8 mouse cellular contexts compared by ENCODE assay signal in the genomic region with DNA sequence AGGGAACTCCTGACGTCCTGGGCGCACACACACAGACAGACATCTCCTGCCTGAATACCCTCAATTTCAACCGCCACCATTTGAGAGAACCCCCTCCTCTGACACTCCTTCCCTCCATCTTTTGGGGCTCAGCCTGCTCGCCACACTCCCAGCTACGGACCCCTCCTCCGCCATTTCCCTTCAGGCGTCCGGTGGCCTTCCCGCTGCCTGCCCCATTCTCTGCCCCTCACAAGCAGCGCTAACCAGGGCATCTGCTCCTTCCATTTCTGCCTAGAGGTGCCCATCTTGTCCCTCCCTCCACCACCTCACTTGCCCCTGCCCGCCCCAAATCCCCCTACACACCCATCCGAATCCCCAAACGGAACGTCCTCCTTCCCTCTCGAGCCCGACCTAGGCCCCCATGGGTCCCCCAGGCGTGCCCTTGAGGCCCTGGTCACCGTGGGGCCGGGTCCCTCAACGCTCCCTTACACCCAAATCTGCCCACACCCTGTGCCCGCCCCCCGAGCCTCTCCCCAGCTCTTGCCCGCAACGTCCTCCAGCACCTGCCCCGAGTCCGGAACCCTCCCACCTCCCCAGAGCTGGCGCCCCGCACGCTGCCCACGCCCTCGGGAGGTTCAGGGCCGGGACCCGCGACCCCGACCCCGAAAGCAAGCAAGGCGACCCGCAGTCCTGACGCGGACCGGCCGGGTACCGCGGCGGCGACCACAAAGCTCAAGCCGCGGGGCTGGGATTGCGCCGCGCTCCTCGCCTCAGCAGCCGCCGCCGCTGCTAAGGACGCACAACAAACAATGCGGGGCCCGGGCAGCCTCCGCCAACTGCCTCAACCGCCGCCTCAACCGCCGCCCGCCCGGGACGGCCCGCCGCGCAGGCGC. TPM values are rescaled to one million over a fixed set of nuclear protein-coding genes. Genes with fewer than 3 reads are reported as not detected.
DNase-seq lines count a peak whose midpoint lies in the region; ATAC-seq and TF ChIP-seq lines count a peak whose summit lies in the region.

No protein-coding gene starts in this region.

- H3K4me3 ChIP-seq in intestine, postnatal 0 days (ENCODE audit: low read depth, low read length): peak overlapping the region; percentile 81
- H3K4me3 ChIP-seq in liver, postnatal 0 days (ENCODE audit: low read depth, low read length): peak overlapping the region; percentile 92
- H3K4me3 ChIP-seq in neural tube, embryonic 12.5 days: peak overlapping the region; percentile 95

- peak; percentile 51 for ATAC-seq in intestine, postnatal 0 days
- ATAC-seq in liver, postnatal 0 days: peak; percentile 46
- ATAC-seq in neural tube, embryonic 12.5 days (ENCODE audit: low FRiP score, low read depth): peak; percentile 51

- peak overlapping the region; percentile 88 for H3K9ac ChIP-seq in intestine, postnatal 0 days (ENCODE audit: low read depth, low read length)
- peak overlapping the region; percentile 74 for H3K9ac ChIP-seq in liver, postnatal 0 days (replicated peaks)
- peak overlapping the region; percentile 92 for H3K9ac ChIP-seq in neural tube, embryonic 12.5 days

- no peaks in the 10 kb centered on the region for H3K27me3 ChIP-seq in intestine, postnatal 0 days (replicated peaks; ENCODE audit: control insufficient read depth, insufficient read depth, low read length)
- H3K27me3 ChIP-seq in liver, postnatal 0 days (ENCODE audit: insufficient read depth, low read length): no peaks in the 10 kb centered on the region
- no peaks in the 10 kb centered on the region for H3K27me3 ChIP-seq in neural tube, embryonic 12.5 days (replicated peaks)

- H3K4me1 ChIP-seq in intestine, postnatal 0 days (replicated peaks; ENCODE audit: control insufficient read depth, insufficient read depth, low read length): no peaks in the 10 kb centered on the region; the same call in 1 of the 2 replicates
- H3K4me1 ChIP-seq in liver, postnatal 0 days (ENCODE audit: insufficient read depth): peaks cover 10% of the 10 kb centered on the region
- H3K4me1 ChIP-seq in neural tube, embryonic 12.5 days: peaks cover 19% of the 10 kb centered on the region

- peak overlapping the region; percentile 97 for H3K27ac ChIP-seq in intestine, postnatal 0 days (ENCODE audit: low read depth, low read length)
- peak overlapping the region; percentile 87 for H3K27ac ChIP-seq in liver, postnatal 0 days (ENCODE audit: low read depth)
- peak overlapping the region; percentile 91 for H3K27ac ChIP-seq in neural tube, embryonic 12.5 days

- no peak for TF ChIP-seq CTCF in intestine, postnatal 0 days (IDR thresholded peaks at IDR 0.05; ENCODE audit: low read depth)
- TF ChIP-seq CTCF in liver, postnatal 0 days (IDR thresholded peaks at IDR 0.05; ENCODE audit: low read depth): no peak

- TF ChIP-seq EP300 in liver, postnatal 0 days (IDR thresholded peaks at IDR 0.05; ENCODE audit: low read depth): no peak

- under 1% methylated on average over 66 of the region's 70 CpGs for WGBS in intestine, postnatal 0 days
- WGBS in liver, postnatal 0 days (ENCODE audit: insufficient replicate concordance): under 1% methylated on average over 37 of the region's 70 CpGs
- under 1% methylated on average over 69 of the region's 70 CpGs for WGBS in neural tube, embryonic 12.5 days

- H3K36me3 ChIP-seq in intestine, postnatal 0 days (ENCODE audit: control insufficient read depth, insufficient read depth): no peaks in the 10 kb centered on the region
- H3K36me3 ChIP-seq in liver, postnatal 0 days (replicated peaks; ENCODE audit: insufficient read depth, low read length): no peaks in the 10 kb centered on the region
- no peaks in the 10 kb centered on the region for H3K36me3 ChIP-seq in neural tube, embryonic 12.5 days

- peak overlapping the region; percentile 97 for H3K4me2 ChIP-seq in intestine, postnatal 0 days (replicated peaks; ENCODE audit: low read depth)
- peak overlapping the region; percentile 97 for H3K4me2 ChIP-seq in liver, postnatal 0 days (ENCODE audit: low read depth, low read length)
- peak overlapping the region; percentile 83 for H3K4me2 ChIP-seq in neural tube, embryonic 12.5 days (replicated peaks)

- no peaks in the 10 kb centered on the region for H3K9me3 ChIP-seq in intestine, postnatal 0 days (ENCODE audit: control insufficient read depth)
- no peaks in the 10 kb centered on the region for H3K9me3 ChIP-seq in liver, postnatal 0 days (ENCODE audit: low read length)
- H3K9me3 ChIP-seq in neural tube, embryonic 12.5 days: no peaks in the 10 kb centered on the region

- peak; percentile 45 for DNase-seq in 3134 (ENCODE audit: extremely low read depth, insufficient read length, low spot score)
- DNase-seq in R1 (ENCODE audit: low read depth, low spot score): peak; percentile 69
- peak; percentile 72 for DNase-seq in embryo, embryonic 10 days (ENCODE audit: low spot score)
- peak; percentile 31 for DNase-seq in gastrocnemius, postnatal 25 days
- DNase-seq in liver, postnatal 0 days: no peak
- peak; percentile 58 to 76 for DNase-seq in thymus, postnatal 36 days

RNA-seq across cellular contexts. Expression of gene Strbp, which starts 1.1 kb away (rescaled TPM):
- total RNA-seq in gastrocnemius, postnatal 25 days (2021): 10 to 100 TPM; 14.4 to 16.9 TPM
- 20.4 and 22.5 TPM in 2 replicates for polyA plus RNA-seq in intestine, postnatal 0 days (2015; fragmentation: Nextera tagmentation; extraction: Ambion mirVana)
- polyA plus RNA-seq in liver, postnatal 0 days (2015; fragmentation: Nextera tagmentation; extraction: Ambion mirVana): 14.6 and 15.7 TPM in 2 replicates
- polyA plus RNA-seq in neural tube, embryonic 12.5 days (2016; fragmentation: Nextera tagmentation; extraction: Ambion mirVana): 94.9 and 103 TPM in 2 replicates
